Comparison of ENCODE assay signal across 19 mouse cellular contexts in genomic region chr14:120113316-120113715, GRCm38 (mm10).
"Had no signal": no experiment of that assay in that cellular context is flagged by ENCODE, and none has a peak within 500 bp of the region (broad histone marks: within the 10 kb centered on the region; RNA-seq: fewer than 3 reads in every experiment).

No protein-coding gene starts in this region.

- ATAC-seq: liver, postnatal 0 days; midbrain, embryonic 13.5 days; midbrain, embryonic 15.5 days had no signal

- H3K27me3 ChIP-seq: liver, embryonic 13.5 days; liver, embryonic 15.5 days; lung, embryonic 15.5 days; megakaryocyte, embryonic 14.5 days; midbrain, embryonic 13.5 days; midbrain, embryonic 15.5 days; neural tube, embryonic 12.5 days had no signal

- H3K36me3 ChIP-seq: liver, embryonic 13.5 days; liver, embryonic 15.5 days; lung, embryonic 15.5 days; midbrain, embryonic 13.5 days; midbrain, embryonic 15.5 days; neural tube, embryonic 12.5 days had no signal

- H3K4me1 ChIP-seq: liver, embryonic 13.5 days; liver, embryonic 15.5 days; lung, embryonic 15.5 days; megakaryocyte, embryonic 14.5 days; midbrain, embryonic 13.5 days; midbrain, embryonic 15.5 days; neural tube, embryonic 12.5 days had no signal

- H3K4me3 ChIP-seq: liver, embryonic 13.5 days; liver, embryonic 15.5 days; lung, embryonic 15.5 days; megakaryocyte, embryonic 14.5 days; midbrain, embryonic 13.5 days; midbrain, embryonic 15.5 days; neural tube, embryonic 12.5 days had no signal

- H3K4me2 ChIP-seq: liver, embryonic 11.5 days; liver, embryonic 13.5 days; liver, embryonic 15.5 days; lung, embryonic 15.5 days; midbrain, embryonic 11.5 days; midbrain, embryonic 13.5 days; midbrain, embryonic 15.5 days; neural tube, embryonic 12.5 days had no signal

- H3K9me3 ChIP-seq: liver, embryonic 13.5 days; liver, embryonic 15.5 days; lung, embryonic 15.5 days; megakaryocyte, embryonic 14.5 days; midbrain, embryonic 13.5 days; midbrain, embryonic 15.5 days; neural tube, embryonic 12.5 days had no signal

- H3K9ac ChIP-seq: liver, embryonic 13.5 days; liver, embryonic 15.5 days; liver, postnatal 0 days; lung, embryonic 15.5 days; midbrain, embryonic 13.5 days; midbrain, embryonic 15.5 days; neural tube, embryonic 12.5 days had no signal

- H3K27ac ChIP-seq: liver, embryonic 13.5 days; liver, embryonic 15.5 days; lung, embryonic 15.5 days; macrophage; midbrain, embryonic 13.5 days; midbrain, embryonic 15.5 days; neural tube, embryonic 12.5 days had no signal

- DNase-seq: liver; liver, embryonic 13.5 days; liver, postnatal 0 days; lung, postnatal 10 days; lung, postnatal 36 days; right cerebral cortex, postnatal 14 days; spleen, adult 18-20 months; thymus, adult 2 months; thymus, postnatal 25 days; thymus, postnatal 4 days had no signal
